Mouse (Mus musculus) lung, postnatal 0 days (tissue): ENCODE measurements around the gene Cops7a.

Experiments
- CTCF ChIP-seq: IDR thresholded peaks from 2 replicates; pipeline ENCODE4 v1.5.1; 2016; ENCODE audit warnings: antibody characterized with exemption, mild to moderate bottlenecking
- EP300 ChIP-seq: IDR thresholded peaks from 2 replicates; pipeline ENCODE4 v1.6.1; 2016; ENCODE audit warnings: antibody characterized with exemption, mild to moderate bottlenecking, control low read depth

DNA sequence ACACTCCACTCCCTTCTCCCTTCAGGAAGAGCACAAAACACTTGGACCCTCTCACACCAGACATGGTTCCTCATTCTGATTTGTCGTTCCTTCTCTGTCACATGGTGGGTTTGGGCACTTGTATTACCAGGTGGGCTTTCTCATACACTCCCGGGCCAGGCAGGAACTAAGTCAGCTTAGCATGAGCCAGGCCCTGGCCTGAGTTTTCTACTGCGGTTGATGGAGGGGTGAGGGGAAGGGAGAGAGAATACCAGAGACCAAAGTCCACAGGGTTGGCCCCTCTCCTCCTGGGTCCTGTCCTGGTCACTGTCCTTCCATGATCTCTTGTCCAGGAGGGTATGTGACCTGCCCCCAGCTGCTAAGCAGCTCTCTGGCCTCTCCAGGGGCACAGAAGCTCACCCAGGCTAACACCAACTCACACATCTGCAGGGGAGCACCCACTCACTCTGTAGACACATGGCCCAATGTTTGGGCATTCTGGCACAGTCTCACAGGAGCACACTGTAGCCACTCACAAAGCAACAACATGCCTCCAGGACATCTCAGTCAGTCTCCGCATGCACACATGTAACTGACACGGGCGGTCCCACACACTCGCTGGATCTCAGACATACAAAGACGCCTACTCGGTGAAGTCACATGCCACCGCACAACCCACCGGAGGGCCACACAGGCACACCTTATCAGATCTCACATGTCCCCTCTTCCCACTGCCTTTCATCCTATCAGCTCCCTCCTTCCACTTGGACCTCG, 49.2 kb downstream of the Cops7a start:
- TF ChIP-seq CTCF (no peak), EP300 (no peak)
